Mouse (Mus musculus) olfactory bulb, adult 2 months (tissue): Measurements from ENCODE around the gene Atp2b4.

ENCODE experiments used
- CTCF ChIP-seq: fragments of 200-500 bp; IDR thresholded peaks from 2 replicates; pipeline ENCODE4 v1.5.1; 2012; ENCODE audit warnings: low read depth, mild to moderate bottlenecking, low read length, moderate library complexity; ENCODE audit not compliant: insufficient read depth
- POLR2A ChIP-seq: fragments of 200-500 bp; IDR thresholded peaks from 2 replicates; pipeline ENCODE4 v1.6.1; 2012; ENCODE audit warnings: mild to moderate bottlenecking, low read depth, low read length, moderate library complexity; ENCODE audit not compliant: insufficient read depth

- TF ChIP-seq POLR2A (no peak), CTCF (no peak)
These were observed 129.0 kb downstream of the Atp2b4 start for GRCm38 (mm10) chr1:133671801-133672200.
